Mouse (Mus musculus): ENCODE data around the gene Cdh23. TPM values are rescaled to one million over a fixed set of nuclear protein-coding genes. Genes with fewer than 3 reads are reported as not detected.
"Not testable (repeated sequence)": the region's sequence is repeated elsewhere in the genome, so short reads cannot be mapped to it uniquely, and the experiment has no call there.

Gene Cdh23
- total RNA-seq, 2 experiments from 2014 or later, result 0.21 to 0.22 TPM

DNA sequence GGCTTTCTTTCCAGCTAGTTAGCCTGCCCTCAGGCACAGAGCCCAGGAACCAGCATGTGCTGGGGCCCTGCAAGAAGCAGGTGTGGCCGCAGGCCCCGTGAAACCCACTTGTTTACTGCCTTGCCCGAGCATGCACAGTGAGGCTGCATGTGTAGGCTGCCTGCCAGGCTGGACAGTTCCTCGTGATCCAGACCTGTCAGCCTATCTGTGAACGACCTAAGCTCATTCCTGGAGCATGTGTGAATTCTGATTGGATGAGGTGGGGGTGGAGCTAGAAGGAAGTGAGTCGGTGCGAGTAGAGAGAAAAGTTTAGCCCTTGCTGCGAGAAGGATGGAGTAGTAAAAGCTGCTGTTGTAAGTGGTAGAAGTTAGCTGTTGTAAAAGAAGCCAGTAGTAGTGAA lies 16.0 kb upstream of the Cdh23 start:
- not testable (repeated sequence) for ATAC-seq (replicated peaks; ENCODE audit: poor library complexity)

- no peak for ATAC-seq (replicated peaks; ENCODE audit: poor library complexity)
Observed at GRCm38 (mm10) chr10:60708837-60709236, 12.5 kb upstream of the Cdh23 start.

- ATAC-seq (replicated peaks; ENCODE audit: poor library complexity), result peak; percentile 92
Observed at GRCm38 (mm10) chr10:60706268-60706667, 10.0 kb upstream of the Cdh23 start.

- ATAC-seq (replicated peaks; ENCODE audit: poor library complexity), result peak; percentile 37
Observed at GRCm38 (mm10) chr10:60705134-60705533, 8.8 kb upstream of the Cdh23 start.

DNA sequence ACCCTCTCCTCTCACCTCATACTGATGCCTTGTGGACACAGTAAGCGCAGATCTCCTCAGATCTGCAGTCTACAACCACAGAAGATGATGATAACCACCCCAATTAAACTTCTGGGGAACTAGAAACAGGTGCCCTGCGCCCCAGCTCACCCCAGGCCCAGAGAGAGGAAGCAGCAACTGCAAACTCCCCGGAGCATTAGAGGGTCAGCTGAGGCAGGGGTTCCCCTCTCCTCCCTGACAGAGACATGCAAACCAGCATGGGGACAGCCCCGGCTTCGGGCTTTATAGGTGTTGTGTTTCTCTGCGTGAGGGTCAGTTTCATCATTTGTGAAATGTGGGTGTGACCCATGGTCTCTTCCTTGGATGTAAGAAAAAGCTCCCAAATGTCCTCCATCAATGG lies 1.5 kb upstream of the Cdh23 start:
- ATAC-seq (replicated peaks; ENCODE audit: poor library complexity), result no peak

- peak; percentile 98 for ATAC-seq (replicated peaks; ENCODE audit: poor library complexity)
Observed at GRCm38 (mm10) chr10:60696975-60697374, 685 bp upstream of the Cdh23 start.

GRCm38 (mm10) chr10:60691671-60692390 lies 4.5 kb downstream of the Cdh23 start:
- peak; percentile 40 for ATAC-seq (replicated peaks; ENCODE audit: poor library complexity)

GRCm38 (mm10) chr10:60690960-60691359 lies 5.3 kb downstream of the Cdh23 start:
- peak; percentile 35; the same call in 1 of the 2 replicates for ATAC-seq (replicated peaks; ENCODE audit: poor library complexity)

DNA sequence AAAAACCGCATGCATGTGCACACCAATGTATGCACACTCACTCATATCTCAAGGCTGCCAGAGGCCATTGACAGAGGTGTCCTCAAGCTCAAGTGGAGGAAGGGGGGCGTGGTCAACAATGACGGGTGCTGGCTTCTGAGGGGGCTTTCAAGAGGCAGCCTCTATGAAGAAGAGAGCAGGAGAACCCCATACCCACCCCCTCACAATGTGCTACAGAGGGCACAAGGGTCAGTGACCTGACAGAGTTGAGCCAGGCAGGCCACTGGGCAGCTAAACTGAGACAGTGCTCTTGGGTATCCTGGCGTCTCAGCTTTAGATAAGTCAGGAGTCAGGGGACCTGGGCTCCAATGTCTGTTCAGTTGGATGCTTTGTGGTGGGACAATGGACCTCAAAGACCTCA lies 6.9 kb downstream of the Cdh23 start:
- no peak for ATAC-seq (replicated peaks; ENCODE audit: poor library complexity)

GRCm38 (mm10) chr10:60687011-60687776 lies 9.1 kb downstream of the Cdh23 start:
- ATAC-seq (replicated peaks; ENCODE audit: poor library complexity), result peak; percentile 49; the same call in 1 of the 2 replicates

GRCm38 (mm10) chr10:60686641-60686975 lies 9.7 kb downstream of the Cdh23 start:
- ATAC-seq (replicated peaks; ENCODE audit: poor library complexity), result no peak

- no peak for ATAC-seq (replicated peaks; ENCODE audit: poor library complexity)
Observed at GRCm38 (mm10) chr10:60685764-60686640, 10.3 kb downstream of the Cdh23 start.

- no peak for ATAC-seq (replicated peaks; ENCODE audit: poor library complexity)
Observed at GRCm38 (mm10) chr10:60678926-60679325, 17.4 kb downstream of the Cdh23 start.

DNA sequence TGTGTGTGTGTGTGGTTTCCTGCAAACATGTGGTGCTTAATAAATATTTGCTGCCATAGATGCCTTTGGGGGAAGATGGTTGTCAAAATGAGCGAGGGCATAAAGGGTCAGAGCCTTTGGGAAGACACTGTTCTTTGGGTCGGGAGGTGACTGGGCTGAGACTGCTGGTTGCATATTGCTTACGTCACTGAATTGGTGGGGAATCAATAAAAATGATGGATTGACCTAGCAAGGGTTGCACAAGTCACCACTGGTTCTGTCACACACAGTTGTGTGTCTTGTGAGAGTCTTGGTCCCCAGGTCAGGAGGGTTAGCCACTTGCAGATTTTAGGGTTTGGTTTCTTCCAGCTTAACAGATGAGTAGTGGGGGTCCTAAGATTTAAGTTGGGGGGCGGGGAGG lies 19.0 kb downstream of the Cdh23 start:
- no peak for ATAC-seq (replicated peaks; ENCODE audit: poor library complexity)

- 0 out of 2 replicates have a peak, but pooled peaks have one; percentile 39 for ATAC-seq (replicated peaks; ENCODE audit: poor library complexity)
Observed at GRCm38 (mm10) chr10:60670166-60670565, 26.1 kb downstream of the Cdh23 start.

DNA sequence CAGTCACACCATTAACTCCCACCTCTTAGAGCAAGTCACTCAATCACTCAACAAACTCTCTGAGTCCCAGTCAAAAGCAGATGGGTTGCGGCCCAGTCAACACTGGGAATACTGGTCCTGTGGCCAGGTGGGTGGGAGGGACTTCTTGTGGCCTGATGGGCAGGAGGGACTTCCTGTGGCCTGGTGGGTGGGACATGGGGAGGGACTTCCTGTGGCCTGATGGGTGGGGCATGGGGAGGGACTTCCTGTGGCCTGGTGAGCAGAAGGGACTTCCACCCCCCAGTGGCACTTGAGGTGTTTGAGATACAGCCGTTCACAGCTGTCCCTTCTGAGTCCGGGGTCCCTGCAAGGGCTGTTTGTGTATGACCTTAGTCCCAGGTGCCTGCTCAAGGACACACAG lies 27.7 kb downstream of the Cdh23 start:
- ATAC-seq (replicated peaks; ENCODE audit: poor library complexity), result no peak

DNA sequence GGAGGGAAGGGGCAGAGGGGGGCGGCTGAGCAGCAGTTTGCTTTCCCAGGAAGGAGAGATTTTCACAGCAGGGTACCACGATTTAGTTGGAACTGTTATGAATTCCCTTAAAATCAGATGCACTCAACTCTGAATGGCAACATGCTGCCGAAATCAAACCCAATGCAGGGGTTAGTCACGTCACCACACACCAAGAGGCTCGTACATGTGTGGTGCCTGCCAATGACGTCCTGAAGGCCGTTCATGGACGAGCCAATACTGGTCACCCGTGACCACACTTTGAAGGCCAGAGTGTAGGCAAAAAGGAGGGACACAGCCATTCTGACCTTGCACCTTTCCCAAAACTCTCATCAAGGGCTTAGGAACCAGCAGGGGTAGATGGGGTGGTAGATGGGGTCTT lies 35.3 kb downstream of the Cdh23 start:
- ATAC-seq (replicated peaks; ENCODE audit: poor library complexity), result no peak

- ATAC-seq (replicated peaks; ENCODE audit: poor library complexity), result no peak
Observed at GRCm38 (mm10) chr10:60659450-60660020, 36.8 kb downstream of the Cdh23 start.

- peak; percentile 75 for ATAC-seq (replicated peaks; ENCODE audit: poor library complexity)
Observed at GRCm38 (mm10) chr10:60658176-60658575, 38.1 kb downstream of the Cdh23 start.

DNA sequence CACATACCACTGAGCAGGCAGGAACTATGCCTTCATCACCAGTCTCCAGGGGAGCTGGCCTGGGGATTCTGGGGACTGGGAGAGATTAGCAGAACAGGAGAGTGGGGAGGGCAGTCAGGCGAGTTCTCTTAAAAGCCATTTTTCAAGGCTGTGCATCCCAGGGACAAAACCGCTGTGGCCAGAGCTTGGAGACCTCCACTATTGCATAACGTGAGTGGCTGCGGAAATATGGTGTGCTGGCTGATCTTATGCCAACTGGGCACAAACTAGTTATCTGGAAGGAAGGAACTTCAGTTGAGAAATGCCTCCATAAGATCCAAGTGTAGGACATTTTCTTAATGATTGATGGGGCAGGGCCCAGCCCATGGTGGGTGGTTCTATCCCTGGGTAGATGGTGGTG lies 42.6 kb downstream of the Cdh23 start:
- peak; percentile 56 for ATAC-seq (replicated peaks; ENCODE audit: poor library complexity)

- no peak for ATAC-seq (replicated peaks; ENCODE audit: poor library complexity)
Observed at GRCm38 (mm10) chr10:60653106-60653505, 43.2 kb downstream of the Cdh23 start.
